Mouse (Mus musculus): ENCODE results near the gene Chst14.

DNA sequence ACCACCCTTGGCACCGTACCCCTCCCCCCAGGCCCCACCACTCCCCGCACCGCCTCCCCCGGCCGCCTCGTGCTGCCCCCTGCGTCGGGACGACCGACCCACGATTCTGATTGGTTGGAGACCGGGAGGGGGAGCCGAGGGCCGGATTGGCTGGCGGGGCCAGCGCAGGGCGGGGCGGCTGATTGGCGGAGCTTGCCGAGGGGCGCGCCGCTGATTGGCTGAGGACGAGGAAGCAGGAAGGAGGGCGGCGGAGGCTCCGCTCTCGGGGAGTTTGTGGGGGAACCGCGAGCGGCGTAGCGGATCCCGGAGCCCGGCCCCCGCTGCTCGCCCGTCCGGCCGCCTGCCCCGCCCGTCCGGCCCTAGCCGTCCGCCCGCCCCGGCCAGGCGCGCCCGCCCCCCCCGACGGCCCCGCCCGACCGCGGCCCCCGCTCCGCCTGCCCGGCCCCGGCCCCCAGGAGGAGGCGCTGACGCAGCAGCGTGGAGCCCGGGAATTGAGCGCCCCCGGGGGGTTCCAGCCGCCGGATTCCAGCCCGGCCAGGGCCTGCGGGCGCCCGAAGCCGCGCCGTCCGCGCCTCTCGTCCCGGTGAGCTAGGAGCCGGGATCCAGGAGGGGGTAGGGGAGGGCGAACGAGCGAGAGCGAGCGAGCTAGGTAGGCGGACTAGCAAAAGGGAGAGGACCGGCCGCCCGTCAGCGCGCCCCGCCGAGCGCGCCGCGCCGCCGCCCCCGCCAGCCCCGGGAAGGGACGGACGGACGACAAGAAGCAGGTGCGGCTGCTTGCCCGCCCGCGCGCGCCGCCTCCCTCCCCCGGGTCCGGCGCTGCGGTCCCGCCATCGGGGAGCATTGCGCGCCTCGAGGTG lies 24.9 kb upstream of the Chst14 start:
- TF ChIP-seq GATA1 (IDR thresholded peaks at IDR 0.05; ENCODE audit: borderline replicate concordance, low read length) (no peak), FLI1 (IDR thresholded peaks at IDR 0.05; ENCODE audit: low read length) (no peak)
